Mouse (Mus musculus): ENCODE measurements around the gene Tmem179b. TPM values are rescaled to one million over a fixed set of nuclear protein-coding genes. Genes with fewer than 3 reads are reported as not detected.
"Not testable (repeated sequence)": the region's sequence is repeated elsewhere in the genome, so short reads cannot be mapped to it uniquely, and the experiment has no call there.

Gene Tmem179b
- polyA plus RNA-seq, 1 experiment from 2014 or later = 26.6 TPM

DNA sequence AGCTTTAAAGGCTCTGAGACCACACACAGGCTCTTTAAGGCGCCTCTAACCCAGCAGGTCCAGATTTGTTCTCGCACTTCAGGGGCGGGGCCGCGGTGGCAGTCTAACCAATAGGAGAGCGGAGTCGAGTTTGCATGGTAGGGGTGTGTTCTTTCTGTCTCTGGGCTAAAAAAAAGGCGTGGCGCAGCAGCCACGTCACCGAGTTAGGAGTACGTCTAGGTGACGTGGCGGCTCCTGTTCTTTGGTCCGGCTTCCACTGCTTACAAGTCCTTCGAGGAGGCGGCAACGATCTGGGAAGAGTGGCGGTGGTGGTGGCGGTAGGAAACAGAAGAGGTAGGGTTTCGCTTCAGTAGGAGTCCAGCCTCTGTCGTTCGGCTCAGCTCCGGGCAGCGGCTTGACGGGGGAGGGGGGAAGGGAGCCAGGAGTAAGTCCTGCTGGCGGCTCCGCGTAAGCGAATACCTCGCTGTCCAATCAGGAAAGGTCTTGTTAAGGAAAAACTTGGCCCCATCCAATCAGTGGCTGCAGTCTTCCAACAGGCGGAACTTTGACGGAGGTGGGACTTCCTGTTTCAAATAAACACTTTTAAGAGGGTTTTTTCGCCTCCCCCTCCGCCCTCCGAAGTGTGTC, 32.9 kb downstream of the Tmem179b start, which contains the start of gene Stx5a:
Gene Stx5a, plus strand, starts transcription at position 171 of the 627 bp plus-strand sequence.
- H3K9ac ChIP-seq (ENCODE audit: low read depth, low read length) = peak within 1 kb of the TSS; percentile 88
- H3K4me2 ChIP-seq (ENCODE audit: low read length) = peak within 1 kb of the TSS; percentile 82
- WGBS = 0% methylated on average over 36 of the region's 36 CpGs
- H3K4me1 ChIP-seq (ENCODE audit: control insufficient read depth, insufficient read depth, low read length) = peaks cover 27% of the 10 kb centered on the region
- no peaks in the 10 kb centered on the region for H3K27me3 ChIP-seq (ENCODE audit: control insufficient read depth, insufficient read depth, low read depth, low read length)
- no peaks in the 10 kb centered on the region for H3K9me3 ChIP-seq (replicated peaks; ENCODE audit: control insufficient read depth, low read length, poor library complexity, severe bottlenecking)
- H3K27ac ChIP-seq (ENCODE audit: low read length) = peak within 1 kb of the TSS; percentile 97
- ATAC-seq = peak; percentile 97
- H3K36me3 ChIP-seq (ENCODE audit: control insufficient read depth, insufficient read depth, low read length) = peaks cover 17% of the 10 kb centered on the region
- H3K4me3 ChIP-seq (ENCODE audit: low read depth, low read length) = peak within 1 kb of the TSS; percentile 86

DNA sequence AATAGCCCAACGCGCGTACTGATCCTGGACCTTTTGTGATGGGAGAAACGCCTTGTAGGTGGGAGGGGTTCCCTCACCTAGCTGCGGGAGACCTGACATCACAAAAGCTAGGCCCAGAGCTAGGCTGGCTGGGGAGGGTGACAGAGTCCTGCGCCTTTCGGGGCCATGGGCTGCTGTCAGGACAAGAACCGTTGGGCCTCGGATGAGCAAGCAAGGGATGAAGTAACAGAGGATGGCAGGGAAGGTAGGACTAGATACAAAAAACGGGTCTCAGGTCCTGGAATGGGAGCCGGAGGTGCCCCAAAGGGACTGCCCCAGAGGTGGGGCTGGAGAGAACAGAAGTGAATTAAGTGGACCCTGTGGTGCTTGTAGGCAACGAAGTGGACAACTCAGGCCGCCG, 33.7 kb downstream of the Tmem179b start, which contains the start of gene 1700092M07Rik:
Gene 1700092M07Rik, plus strand, starts transcription at position 116 of the 400 bp plus-strand sequence.
- Histone ChIP-seq H3K4me1 (ENCODE audit: control insufficient read depth, insufficient read depth, low read length) (peaks cover 30% of the 10 kb centered on the region), H3K9me3 (replicated peaks; ENCODE audit: control insufficient read depth, low read length, poor library complexity, severe bottlenecking) (no peaks in the 10 kb centered on the region), H3K4me3 (ENCODE audit: low read depth, low read length) (peak within 1 kb of the TSS; percentile 86), H3K36me3 (ENCODE audit: control insufficient read depth, insufficient read depth, low read length) (peaks cover 11% of the 10 kb centered on the region), H3K9ac (ENCODE audit: low read depth, low read length) (peak within 1 kb of the TSS; percentile 88), H3K4me2 (ENCODE audit: low read length) (peak within 1 kb of the TSS; percentile 57), H3K27me3 (ENCODE audit: control insufficient read depth, insufficient read depth, low read depth, low read length) (no peaks in the 10 kb centered on the region), H3K27ac (ENCODE audit: low read length) (peak within 1 kb of the TSS; percentile 97)
- no peak for ATAC-seq
- 65% methylated on average over 14 of the region's 14 CpGs for WGBS

DNA sequence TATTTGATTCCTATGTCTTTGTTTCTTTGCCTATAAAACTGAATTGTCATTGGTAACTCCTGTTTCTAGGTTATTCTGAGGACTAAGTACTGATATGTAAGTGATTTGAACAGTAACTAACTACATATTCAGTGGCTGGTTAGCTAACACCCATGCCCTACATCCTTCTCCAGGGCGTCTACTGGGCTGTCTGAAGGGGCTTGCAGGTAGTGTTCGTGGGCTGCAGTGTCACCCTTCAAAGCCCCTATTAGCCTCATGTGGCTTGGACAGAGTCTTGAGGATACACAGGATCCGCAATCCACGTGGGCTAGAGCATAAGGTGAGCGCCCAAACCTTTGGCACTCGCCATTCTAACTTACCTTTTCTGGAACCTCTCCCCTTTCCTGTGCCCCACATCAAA, 34.6 kb downstream of the Tmem179b start:
- no peaks in the 10 kb centered on the region for H3K9me3 ChIP-seq (replicated peaks; ENCODE audit: control insufficient read depth, low read length, poor library complexity, severe bottlenecking)
- peaks cover 36% of the 10 kb centered on the region for H3K4me1 ChIP-seq (ENCODE audit: control insufficient read depth, insufficient read depth, low read length)
- H3K4me2 ChIP-seq (ENCODE audit: low read length) = no peak overlapping the region
- H3K4me3 ChIP-seq (ENCODE audit: low read depth, low read length) = no peak overlapping the region
- ATAC-seq = no peak
- H3K27ac ChIP-seq (ENCODE audit: low read length) = no peak overlapping the region
- H3K27me3 ChIP-seq (ENCODE audit: control insufficient read depth, insufficient read depth, low read depth, low read length) = no peaks in the 10 kb centered on the region
- 95% methylated on average over 6 of the region's 6 CpGs for WGBS
- peaks cover 10% of the 10 kb centered on the region for H3K36me3 ChIP-seq (ENCODE audit: control insufficient read depth, insufficient read depth, low read length)
- H3K9ac ChIP-seq (ENCODE audit: low read depth, low read length) = no peak overlapping the region

DNA sequence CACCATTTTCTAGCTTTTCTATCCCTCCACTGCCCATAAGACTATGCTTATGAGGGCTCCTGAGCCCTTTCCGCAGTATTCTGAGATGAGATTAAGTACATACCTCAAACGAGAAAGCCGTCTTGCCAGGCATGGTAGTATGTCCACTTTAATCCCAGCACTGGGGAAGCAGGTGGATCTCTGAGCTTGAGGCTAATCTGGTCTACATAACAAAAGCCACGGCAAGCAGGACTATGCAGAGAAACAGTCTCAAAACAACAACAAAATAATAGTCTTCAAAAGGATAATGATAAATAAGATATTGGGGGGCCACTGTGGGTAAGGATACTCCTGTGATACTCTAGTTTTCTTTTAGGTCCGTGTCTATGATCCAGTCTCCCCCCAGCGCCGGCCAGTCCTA, 35.4 kb downstream of the Tmem179b start:
- no peak overlapping the region for H3K27ac ChIP-seq (ENCODE audit: low read length)
- no peak overlapping the region for H3K4me2 ChIP-seq (ENCODE audit: low read length)
- WGBS = 90% methylated on average over 7 of the region's 7 CpGs
- peaks cover 10% of the 10 kb centered on the region for H3K36me3 ChIP-seq (ENCODE audit: control insufficient read depth, insufficient read depth, low read length)
- ATAC-seq = no peak
- H3K9ac ChIP-seq (ENCODE audit: low read depth, low read length) = no peak overlapping the region
- H3K27me3 ChIP-seq (ENCODE audit: control insufficient read depth, insufficient read depth, low read depth, low read length) = no peaks in the 10 kb centered on the region
- no peak overlapping the region for H3K4me3 ChIP-seq (ENCODE audit: low read depth, low read length)
- no peaks in the 10 kb centered on the region for H3K9me3 ChIP-seq (replicated peaks; ENCODE audit: control insufficient read depth, low read length, poor library complexity, severe bottlenecking)
- peaks cover 36% of the 10 kb centered on the region for H3K4me1 ChIP-seq (ENCODE audit: control insufficient read depth, insufficient read depth, low read length)

DNA sequence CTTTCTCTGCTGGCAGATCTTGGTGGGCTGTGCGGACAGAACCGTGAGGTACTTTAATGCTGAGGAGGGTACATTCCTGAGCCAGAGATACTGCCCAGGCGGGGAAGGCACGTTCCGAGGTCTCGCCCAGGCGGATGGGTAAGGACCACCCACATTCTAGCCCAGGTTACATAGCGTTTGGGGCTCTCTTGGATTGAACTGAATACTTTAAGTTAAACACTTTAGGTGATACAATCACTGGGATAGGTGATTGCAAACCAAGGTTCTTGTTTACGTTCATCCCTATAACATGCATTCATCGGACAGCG, 38.2 kb downstream of the Tmem179b start:
- ATAC-seq = no peak
- no peaks in the 10 kb centered on the region for H3K9me3 ChIP-seq (replicated peaks; ENCODE audit: control insufficient read depth, low read length, poor library complexity, severe bottlenecking)
- peak overlapping the region; percentile 71 for H3K4me3 ChIP-seq (ENCODE audit: low read depth, low read length)
- H3K9ac ChIP-seq (ENCODE audit: low read depth, low read length) = peak overlapping the region; percentile 72
- peaks cover 10% of the 10 kb centered on the region for H3K36me3 ChIP-seq (ENCODE audit: control insufficient read depth, insufficient read depth, low read length)
- H3K27ac ChIP-seq (ENCODE audit: low read length) = no peak overlapping the region
- 2% methylated on average over 11 of the region's 11 CpGs for WGBS
- no peaks in the 10 kb centered on the region for H3K27me3 ChIP-seq (ENCODE audit: control insufficient read depth, insufficient read depth, low read depth, low read length)
- H3K4me2 ChIP-seq (ENCODE audit: low read length) = peak overlapping the region; percentile 98
- peaks cover 23% of the 10 kb centered on the region for H3K4me1 ChIP-seq (ENCODE audit: control insufficient read depth, insufficient read depth, low read length)

DNA sequence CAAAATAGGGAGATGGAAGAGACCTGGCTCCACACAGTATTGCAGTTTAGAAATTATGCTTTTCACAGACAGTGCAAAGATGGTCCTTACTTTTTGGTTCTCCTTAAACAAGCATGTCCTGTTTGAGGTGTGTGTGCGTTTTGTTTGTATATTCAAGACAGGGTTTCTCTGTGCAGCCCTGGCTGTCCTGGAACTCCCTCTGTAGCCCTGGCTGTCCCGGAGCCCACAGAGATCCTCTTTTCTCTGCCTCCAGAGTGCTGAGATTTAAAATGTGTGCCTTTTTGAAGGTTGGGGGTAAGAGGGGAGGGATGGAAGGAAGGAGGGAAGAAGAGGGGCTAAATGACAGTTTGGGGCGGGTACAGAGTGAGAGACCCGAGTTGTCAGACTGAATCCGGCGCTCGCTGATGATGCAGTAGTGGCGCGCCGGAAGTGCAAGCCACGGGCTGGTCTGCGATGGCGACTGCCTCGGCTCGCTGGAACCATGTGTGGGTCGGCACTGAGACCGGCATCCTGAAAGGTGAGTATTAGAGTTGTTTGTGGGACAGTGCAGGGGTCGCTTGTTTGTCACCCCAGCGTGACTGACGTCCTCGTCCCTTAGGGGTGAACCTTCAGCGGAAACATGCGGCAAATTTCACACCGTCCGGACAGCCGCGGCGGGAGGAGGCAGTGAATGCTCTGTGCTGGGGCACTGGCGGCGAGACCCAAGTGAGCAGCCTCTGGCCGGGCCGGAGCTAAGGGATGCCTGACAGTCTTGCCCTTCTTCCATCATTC, 38.7 kb downstream of the Tmem179b start, which contains the start of gene Wdr74:
Gene Wdr74, plus strand, starts transcription at position 439 of the 771 bp plus-strand sequence.
- Histone ChIP-seq H3K27ac (ENCODE audit: low read length) (peak within 1 kb of the TSS; percentile 83), H3K4me2 (ENCODE audit: low read length) (peak within 1 kb of the TSS; percentile 98), H3K9me3 (replicated peaks; ENCODE audit: control insufficient read depth, low read length, poor library complexity, severe bottlenecking) (no peaks in the 10 kb centered on the region), H3K4me1 (ENCODE audit: control insufficient read depth, insufficient read depth, low read length) (peaks cover 19% of the 10 kb centered on the region), H3K9ac (ENCODE audit: low read depth, low read length) (peak within 1 kb of the TSS; percentile 72), H3K36me3 (ENCODE audit: control insufficient read depth, insufficient read depth, low read length) (peaks cover 9% of the 10 kb centered on the region), H3K4me3 (ENCODE audit: low read depth, low read length) (peak within 1 kb of the TSS; percentile 71), H3K27me3 (ENCODE audit: control insufficient read depth, insufficient read depth, low read depth, low read length) (no peaks in the 10 kb centered on the region)
- ATAC-seq = peak; percentile 94
- under 1% methylated on average over 32 of the region's 32 CpGs for WGBS

DNA sequence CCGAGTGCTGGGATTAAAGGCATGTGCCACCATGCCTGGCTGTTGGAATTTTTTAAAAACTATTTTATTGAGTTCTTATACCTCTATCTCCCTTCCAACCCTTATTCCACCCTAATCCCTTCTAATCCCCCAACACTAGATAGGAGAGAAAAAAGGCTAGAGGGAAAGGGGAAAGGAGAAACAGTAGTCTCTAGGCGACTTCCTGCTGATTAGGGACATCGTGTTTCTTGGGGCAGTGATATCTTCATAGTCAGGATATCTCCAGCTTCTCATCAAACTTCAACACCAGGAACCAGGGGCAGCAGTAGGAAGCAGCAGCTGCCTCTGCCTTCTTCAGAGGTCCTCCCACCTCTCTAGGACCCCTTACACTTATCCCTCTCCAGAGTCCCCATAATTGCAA, 39.9 kb downstream of the Tmem179b start:
- Histone ChIP-seq H3K27ac (ENCODE audit: low read length) (no peak overlapping the region), H3K27me3 (ENCODE audit: control insufficient read depth, insufficient read depth, low read depth, low read length) (no peaks in the 10 kb centered on the region), H3K4me1 (ENCODE audit: control insufficient read depth, insufficient read depth, low read length) (peaks cover 17% of the 10 kb centered on the region), H3K4me3 (ENCODE audit: low read depth, low read length) (no peak overlapping the region), H3K4me2 (ENCODE audit: low read length) (no peak overlapping the region), H3K36me3 (ENCODE audit: control insufficient read depth, insufficient read depth, low read length) (peaks cover 5% of the 10 kb centered on the region; the same call in 1 of the 2 replicates), H3K9me3 (replicated peaks; ENCODE audit: control insufficient read depth, low read length, poor library complexity, severe bottlenecking) (no peaks in the 10 kb centered on the region), H3K9ac (ENCODE audit: low read depth, low read length) (no peak overlapping the region)
- WGBS = 72% methylated on average over 3 of the region's 3 CpGs
- no peak for ATAC-seq

DNA sequence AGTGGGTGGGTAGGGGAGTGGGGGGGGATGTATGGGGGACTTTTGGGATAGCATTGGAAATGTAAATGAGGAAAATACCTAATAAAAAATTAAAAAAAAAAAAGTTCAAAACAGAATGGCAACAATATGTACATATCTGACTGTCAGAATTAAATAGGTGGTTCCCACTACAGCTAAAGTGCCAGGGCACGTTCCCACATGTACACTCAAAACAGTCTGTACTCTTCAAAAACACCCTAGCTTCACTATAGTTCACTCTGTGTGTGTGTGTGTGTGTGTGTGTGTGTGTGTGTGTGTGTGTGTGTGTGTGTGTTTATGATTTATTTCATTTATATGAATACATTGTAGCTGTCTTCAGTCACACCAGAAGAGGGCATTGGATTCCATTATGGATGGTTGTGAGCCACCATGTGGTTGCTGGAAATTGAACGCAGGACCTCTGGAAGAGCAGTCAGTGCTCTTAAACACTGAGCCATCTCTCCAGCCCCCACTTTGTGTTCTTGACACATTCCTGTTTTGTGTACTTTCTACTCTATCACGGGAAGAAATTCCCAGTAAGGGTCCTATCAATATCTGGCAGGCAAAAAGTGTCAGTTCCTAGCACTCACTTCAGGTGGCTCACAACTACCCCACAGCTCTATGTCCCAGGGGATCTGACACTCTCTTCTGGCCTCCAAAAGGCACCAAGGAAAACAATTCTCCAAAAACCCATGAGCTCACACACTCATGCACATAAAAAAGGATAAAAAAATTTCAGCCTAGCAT, 45.8 kb downstream of the Tmem179b start:
- not testable (repeated sequence) for H3K4me3 ChIP-seq (ENCODE audit: low read depth, low read length); H3K4me2 ChIP-seq (ENCODE audit: low read length); H3K9ac ChIP-seq (ENCODE audit: low read depth, low read length); ATAC-seq; H3K27me3 ChIP-seq (ENCODE audit: control insufficient read depth, insufficient read depth, low read depth, low read length); H3K27ac ChIP-seq (ENCODE audit: low read length); H3K9me3 ChIP-seq (replicated peaks; ENCODE audit: control insufficient read depth, low read length, poor library complexity, severe bottlenecking)
- Histone ChIP-seq H3K36me3 (ENCODE audit: control insufficient read depth, insufficient read depth, low read length) (peaks cover 19% of the 10 kb centered on the region), H3K4me1 (ENCODE audit: control insufficient read depth, insufficient read depth, low read length) (peaks cover 15% of the 10 kb centered on the region)
- WGBS = 49% methylated on average over 3 of the region's 3 CpGs

All from midbrain, embryonic 16.5 days (tissue).